Mouse (Mus musculus) cortical plate, adult 2 months (tissue): ENCODE results near the gene Senp3.

Experiments
- CTCF ChIP-seq: fragments of 200-500 bp; IDR thresholded peaks from 2 replicates; pipeline ENCODE4 v1.5.1; 2011; ENCODE audit warnings: mild to moderate bottlenecking, control low read depth, low read length; ENCODE audit not compliant: insufficient read depth; ENCODE audit errors: extremely low read depth
- POLR2A ChIP-seq: fragments of 200-500 bp; IDR thresholded peaks from 2 replicates; pipeline ENCODE4 v1.6.1; 2011; ENCODE audit warnings: mild to moderate bottlenecking, low read length, control low read depth; ENCODE audit not compliant: insufficient read depth; ENCODE audit errors: extremely low read depth

DNA sequence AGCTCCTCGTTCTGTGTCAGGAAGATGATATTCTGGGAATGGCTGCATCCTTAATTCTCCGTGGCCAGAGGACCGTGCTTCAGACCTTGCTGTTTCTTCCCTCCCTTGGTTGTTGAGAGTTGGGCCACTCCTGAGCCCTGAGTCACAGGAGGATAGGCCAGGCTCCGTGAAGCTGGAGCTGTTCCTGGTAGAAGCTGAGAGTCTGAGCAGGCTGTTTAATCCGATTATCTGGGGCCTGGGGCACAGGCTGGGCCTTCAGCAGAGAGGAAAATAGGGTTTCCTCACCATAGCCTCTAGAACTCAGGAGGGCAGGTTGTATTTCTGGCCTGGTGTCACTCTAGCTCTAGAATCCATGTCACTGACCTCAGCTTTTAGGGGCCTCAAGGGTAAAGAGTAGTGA lies 28.5 kb downstream of the Senp3 start:
- no peak for TF ChIP-seq CTCF
- no peak for TF ChIP-seq POLR2A
